ENCODE assay signal across 10 mouse cellular contexts in genomic region chr7:141088473-141088872, GRCm38 (mm10). TPM values are rescaled to one million over a fixed set of nuclear protein-coding genes. Genes with fewer than 3 reads are reported as not detected.
DNase-seq lines count a peak whose midpoint lies in the region; ATAC-seq and TF ChIP-seq lines count a peak whose summit lies in the region.
"Had no signal": no experiment of that assay in that cellular context is flagged by ENCODE, and none has a peak within 500 bp of the region (broad histone marks: within the 10 kb centered on the region; RNA-seq: fewer than 3 reads in every experiment).

No protein-coding gene starts in this region.

- no peak for ATAC-seq in forebrain, embryonic 12.5 days (ENCODE audit: low FRiP score)
- no peak for ATAC-seq in liver, embryonic 11.5 days (replicated peaks; ENCODE audit: low FRiP score)
- peak; percentile 26 for ATAC-seq in inflammation-experienced regulatory T-cells, adult 6 months

- TF ChIP-seq POLR2A in small intestine, adult 2 months (IDR thresholded peaks at IDR 0.05; ENCODE audit: low read depth, low read length): no peak

- no peak overlapping the region for H3K4me2 ChIP-seq in forebrain, embryonic 12.5 days
- H3K4me2 ChIP-seq in liver, embryonic 11.5 days: peak overlapping the region; percentile 58
- H3K4me2 ChIP-seq: embryonic facial prominence, embryonic 15.5 days had no signal

- peak overlapping the region; percentile 35 for H3K4me3 ChIP-seq in forebrain, embryonic 10.5 days
- H3K4me3 ChIP-seq in forebrain, embryonic 12.5 days (replicated peaks): no peak overlapping the region
- H3K4me3 ChIP-seq in liver, embryonic 11.5 days (ENCODE audit: low read depth, low read length): peak overlapping the region; percentile 19
- peak overlapping the region; percentile 54 for H3K4me3 ChIP-seq in small intestine, adult 2 months (ENCODE audit: low read depth, low read length)
- H3K4me3 ChIP-seq: embryonic facial prominence, embryonic 15.5 days had no signal

- no peak for TF ChIP-seq CTCF in small intestine, adult 2 months (IDR thresholded peaks at IDR 0.05; ENCODE audit: extremely low read depth, insufficient read length, insufficient replicate concordance, low read depth, low read length)

- H3K27ac ChIP-seq in forebrain, embryonic 10.5 days: no peak overlapping the region
- no peak overlapping the region for H3K27ac ChIP-seq in forebrain, embryonic 12.5 days
- no peak overlapping the region for H3K27ac ChIP-seq in liver, embryonic 11.5 days (ENCODE audit: low read depth, low read length)
- no peak overlapping the region for H3K27ac ChIP-seq in small intestine, adult 2 months (ENCODE audit: insufficient read depth, low read depth, low read length)
- H3K27ac ChIP-seq: embryonic facial prominence, embryonic 15.5 days had no signal

- no peak overlapping the region for H3K9ac ChIP-seq in forebrain, embryonic 12.5 days
- H3K9ac ChIP-seq in liver, embryonic 11.5 days (ENCODE audit: low read depth, low read length): peak overlapping the region; percentile 37; the same call in 1 of the 2 replicates
- H3K9ac ChIP-seq: embryonic facial prominence, embryonic 15.5 days had no signal

- no peaks in the 10 kb centered on the region for H3K36me3 ChIP-seq in forebrain, embryonic 10.5 days (replicated peaks)
- no peaks in the 10 kb centered on the region for H3K36me3 ChIP-seq in forebrain, embryonic 12.5 days (replicated peaks)
- H3K36me3 ChIP-seq in liver, embryonic 11.5 days (ENCODE audit: control insufficient read depth, insufficient read depth, low read length): no peaks in the 10 kb centered on the region
- H3K36me3 ChIP-seq in small intestine, adult 2 months (ENCODE audit: control insufficient read depth, insufficient read depth, low read length): peaks cover 43% of the 10 kb centered on the region
- H3K36me3 ChIP-seq: embryonic facial prominence, embryonic 15.5 days had no signal

- H3K4me1 ChIP-seq in forebrain, embryonic 10.5 days: peaks cover 36% of the 10 kb centered on the region
- H3K4me1 ChIP-seq in forebrain, embryonic 12.5 days: peaks cover 9% of the 10 kb centered on the region
- peaks cover 15% of the 10 kb centered on the region for H3K4me1 ChIP-seq in liver, embryonic 11.5 days (replicated peaks; ENCODE audit: control insufficient read depth, insufficient read depth, low read length)
- H3K4me1 ChIP-seq in small intestine, adult 2 months (ENCODE audit: control insufficient read depth, insufficient read depth, insufficient read length, low read length): peaks cover 15% of the 10 kb centered on the region

- peaks cover 69% of the 10 kb centered on the region for H3K27me3 ChIP-seq in forebrain, embryonic 10.5 days (ENCODE audit: poor library complexity, severe bottlenecking)
- peaks cover 68% of the 10 kb centered on the region for H3K27me3 ChIP-seq in forebrain, embryonic 12.5 days
- H3K27me3 ChIP-seq in liver, embryonic 11.5 days (replicated peaks; ENCODE audit: control insufficient read depth, insufficient read depth, low read length): peaks cover 26% of the 10 kb centered on the region
- no peaks in the 10 kb centered on the region for H3K27me3 ChIP-seq in small intestine, adult 2 months (ENCODE audit: control insufficient read depth, insufficient read depth, low read length)

- no peak for DNase-seq in forebrain, embryonic 10.5 days (ENCODE audit: extremely low spot score, low spot score)
- DNase-seq in liver, embryonic 11.5 days (ENCODE audit: low spot score): no peak
- DNase-seq in liver: no peak
- DNase-seq in layer of hippocampus, adult 11-12 months (ENCODE audit: low spot score): no peak
- DNase-seq in ovary, postnatal 36 days (ENCODE audit: low spot score): no peak
- DNase-seq: kidney, adult 9 months had no signal

- WGBS in forebrain, embryonic 10.5 days: 24% methylated on average over 18 of the region's 18 CpGs
- WGBS in forebrain, embryonic 12.5 days: 28% methylated on average over 18 of the region's 18 CpGs
- WGBS in liver, embryonic 11.5 days: 8% methylated on average over 18 of the region's 18 CpGs
- WGBS in small intestine, adult 2 months: 60% methylated on average over 18 of the region's 18 CpGs

- no peaks in the 10 kb centered on the region for H3K9me3 ChIP-seq in forebrain, embryonic 10.5 days
- no peaks in the 10 kb centered on the region for H3K9me3 ChIP-seq in forebrain, embryonic 12.5 days
- H3K9me3 ChIP-seq in liver, embryonic 11.5 days (ENCODE audit: control insufficient read depth, low read length): no peaks in the 10 kb centered on the region
- H3K9me3 ChIP-seq: embryonic facial prominence, embryonic 15.5 days had no signal

RNA-seq across cellular contexts. Expression of gene Pkp3, which starts 10.5 kb away (rescaled TPM):
- polyA plus RNA-seq in forebrain, embryonic 10.5 days (2016; fragmentation: Nextera tagmentation; extraction: Ambion mirVana): 2.4 and 2.8 TPM in 2 replicates
- polyA plus RNA-seq in forebrain, embryonic 12.5 days (2016; fragmentation: Nextera tagmentation; extraction: Ambion mirVana): 1.3 and 1.5 TPM in 2 replicates
- polyA plus RNA-seq in liver, embryonic 11.5 days (2014; fragmentation: Nextera tagmentation; extraction: Ambion mirVana): 1.9 and 2.7 TPM in 2 replicates
- 100 to 1,000 TPM; 413 to 487 (median 426) TPM for polyA plus RNA-seq in inflammation-experienced regulatory T-cells, adult 6 months (2017; shearing (Covaris generic))
- 87.5 and 236 TPM in 2 replicates for polyA plus RNA-seq in small intestine, adult 2 months (2012; rRNA removed)

RNA-seq across cellular contexts. Expression of gene Sigirr, which starts 11.9 kb away (rescaled TPM):
- 2.0 and 2.2 TPM in 2 replicates for polyA plus RNA-seq in forebrain, embryonic 10.5 days (2016; fragmentation: Nextera tagmentation; extraction: Ambion mirVana)
- 1.3 and 1.5 TPM in 2 replicates for polyA plus RNA-seq in forebrain, embryonic 12.5 days (2016; fragmentation: Nextera tagmentation; extraction: Ambion mirVana)
- 21.4 and 23.5 TPM in 2 replicates for polyA plus RNA-seq in liver, embryonic 11.5 days (2014; fragmentation: Nextera tagmentation; extraction: Ambion mirVana)
- 100 to 1,000 TPM; 149 to 208 (median 206) TPM for polyA plus RNA-seq in inflammation-experienced regulatory T-cells, adult 6 months (2017; shearing (Covaris generic))
- 19.8 and 38.3 TPM in 2 replicates for polyA plus RNA-seq in small intestine, adult 2 months (2012; rRNA removed)

RNA-seq across cellular contexts. Expression of gene B4galnt4, which starts 27.6 kb away (rescaled TPM):
- polyA plus RNA-seq in forebrain, embryonic 10.5 days (2016; fragmentation: Nextera tagmentation; extraction: Ambion mirVana): 24.6 and 30.4 TPM in 2 replicates
- polyA plus RNA-seq in forebrain, embryonic 12.5 days (2016; fragmentation: Nextera tagmentation; extraction: Ambion mirVana): 40.7 and 43.6 TPM in 2 replicates
- 3.4 and 4.7 TPM in 2 replicates for polyA plus RNA-seq in liver, embryonic 11.5 days (2014; fragmentation: Nextera tagmentation; extraction: Ambion mirVana)
- polyA plus RNA-seq in inflammation-experienced regulatory T-cells, adult 6 months (2017; shearing (Covaris generic)): 10 to 100 TPM; 11.1 to 13.1 (median 12.5) TPM
- 5.4 and 15.8 TPM in 2 replicates for polyA plus RNA-seq in small intestine, adult 2 months (2012; rRNA removed)

RNA-seq across cellular contexts. Expression of gene Ano9, which starts 29.1 kb away (rescaled TPM):
- 0.53 and 0.69 TPM in 2 replicates for polyA plus RNA-seq in forebrain, embryonic 10.5 days (2016; fragmentation: Nextera tagmentation; extraction: Ambion mirVana)
- polyA plus RNA-seq in forebrain, embryonic 12.5 days (2016; fragmentation: Nextera tagmentation; extraction: Ambion mirVana): 0.31 and 0.37 TPM in 2 replicates
- polyA plus RNA-seq in liver, embryonic 11.5 days (2014; fragmentation: Nextera tagmentation; extraction: Ambion mirVana): 0.09 and 0.41 TPM in 2 replicates
- not detected for polyA plus RNA-seq in inflammation-experienced regulatory T-cells, adult 6 months (2017; shearing (Covaris generic))
- 38.2 and 74.3 TPM in 2 replicates for polyA plus RNA-seq in small intestine, adult 2 months (2012; rRNA removed)

RNA-seq across cellular contexts. Expression of gene Ptdss2, which starts 33.7 kb away (rescaled TPM):
- 81.1 and 84.7 TPM in 2 replicates for polyA plus RNA-seq in forebrain, embryonic 10.5 days (2016; fragmentation: Nextera tagmentation; extraction: Ambion mirVana)
- polyA plus RNA-seq in forebrain, embryonic 12.5 days (2016; fragmentation: Nextera tagmentation; extraction: Ambion mirVana): 63.5 and 64.9 TPM in 2 replicates
- 134 and 147 TPM in 2 replicates for polyA plus RNA-seq in liver, embryonic 11.5 days (2014; fragmentation: Nextera tagmentation; extraction: Ambion mirVana)
- polyA plus RNA-seq in inflammation-experienced regulatory T-cells, adult 6 months (2017; shearing (Covaris generic)): 1 to 10 TPM; 6.2 to 9.3 (median 7.0) TPM
- 17.5 and 26.3 TPM in 2 replicates for polyA plus RNA-seq in small intestine, adult 2 months (2012; rRNA removed)

Comparison
In these comparisons a context has a peak if more than half of its experiments do, and no peak if none do; other contexts are left out.
1. RNA of gene Pkp3, which starts 10.5 kb away (polyA plus RNA-seq): 413 to 487 TPM in inflammation-experienced regulatory T-cells, adult 6 months and 87.5 to 236 TPM in small intestine, adult 2 months; 2.4 to 2.8 TPM in forebrain, embryonic 10.5 days, 1.9 to 2.7 TPM in liver, embryonic 11.5 days and 1.3 to 1.5 TPM in forebrain, embryonic 12.5 days; every median in the first group is over 10 times any median in the second.